Mouse (Mus musculus): ENCODE results near the gene Fbh1.

DNA sequence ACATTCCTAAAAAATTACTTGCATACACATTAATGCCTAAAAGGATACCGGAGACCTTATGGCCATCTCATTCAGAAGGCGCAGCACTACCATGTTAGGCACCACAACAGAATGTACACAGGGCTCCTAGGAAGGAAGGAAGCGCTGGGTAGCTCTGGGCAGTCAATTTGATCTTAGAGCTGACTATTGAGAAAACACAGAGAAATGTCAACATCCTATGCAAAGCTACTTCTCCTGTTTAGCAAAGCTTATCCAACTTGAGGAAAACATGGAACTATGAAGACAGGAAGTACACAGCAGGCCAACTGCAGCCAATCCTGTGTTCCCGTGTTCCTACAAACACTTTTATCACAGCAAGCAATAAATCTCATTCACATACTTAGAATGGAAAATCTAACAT lies 5.7 kb downstream of the Fbh1 start:
- TF ChIP-seq EP300 (IDR thresholded peaks at IDR 0.05; ENCODE audit: low read length) (no peak), POLR2A (IDR thresholded peaks at IDR 0.05; ENCODE audit: low read depth, low read length) (no peak), MEF2A (IDR thresholded peaks at IDR 0.05; ENCODE audit: borderline replicate concordance, low read depth, low read length) (no peak), CTCF (conservative IDR thresholded peaks at IDR 0.05 in 1 of 2, IDR thresholded peaks at IDR 0.05 in 1 of 2; ENCODE audit: low read depth in 2 of 2, low read length in 2 of 2) (no peak)

All from CH12.LX (cell line).